Mouse (Mus musculus) kidney, postnatal 0 days (tissue): ENCODE measurements around the gene Was. TPM values are rescaled to one million over a fixed set of nuclear protein-coding genes. Genes with fewer than 3 reads are reported as not detected.
A peak's percentile ranks its signal among the peaks of the same experiment; 100 is the strongest.
"Not testable (repeated sequence)": the region's sequence is repeated elsewhere in the genome, so short reads cannot be mapped to it uniquely, and the experiment has no call there.

Experiments
- ATAC-seq: fragments of 200-750 bp; cut with Nextera tagmentation; replicated peaks from 2 replicates; pipeline ENCODE4 v1.8.0; 2017; ENCODE audit warnings: low read depth, moderate number of reproducible peaks, moderate TSS enrichment, moderate library complexity; ENCODE audit not compliant: low FRiP score
- DNase-seq: peaks from one replicate; pipeline ENCODE4 v3.0.0-alpha.2; 2016; ENCODE audit warnings: low spot score
- H3K27ac ChIP-seq: fragments of 300-500 bp; sonication (generic); 2 replicates; pipeline ENCODE4 v1.5.1; 2014; ENCODE audit warnings: mild to moderate bottlenecking
- H3K27me3 ChIP-seq: fragments of 300-500 bp; sonication (generic); 2 replicates; pipeline ENCODE4 v1.6.1; 2014; ENCODE audit warnings: low read length, mixed read lengths; ENCODE audit not compliant: insufficient read depth
- H3K36me3 ChIP-seq: fragments of 300-500 bp; sonication (generic); 2 replicates; pipeline ENCODE4 v1.6.1; 2014; ENCODE audit warnings: low read length, mixed read lengths; ENCODE audit not compliant: insufficient read depth
- H3K4me1 ChIP-seq: fragments of 300-500 bp; sonication (generic); replicated peaks from 2 replicates; pipeline ENCODE4 v1.6.1; 2014; ENCODE audit warnings: antibody characterized with exemption, low read length, mixed read lengths; ENCODE audit not compliant: insufficient read depth
- H3K4me2 ChIP-seq: fragments of 300-500 bp; sonication (generic); 2 replicates; pipeline ENCODE4 v1.6.1; 2014; ENCODE audit warnings: mild to moderate bottlenecking, low read length, moderate library complexity, mixed read lengths
- H3K4me3 ChIP-seq: fragments of 300-500 bp; sonication (generic); replicated peaks from 2 replicates; pipeline ENCODE4 v1.5.1; 2014; ENCODE audit warnings: low read depth, low read length
- H3K9ac ChIP-seq: fragments of 300-500 bp; sonication (generic); 2 replicates; pipeline ENCODE4 v1.6.1; 2014; ENCODE audit warnings: low read depth, low read length
- H3K9me3 ChIP-seq: fragments of 300-500 bp; sonication (generic); replicated peaks from 2 replicates; pipeline ENCODE4 v1.6.1; 2016; ENCODE audit warnings: low read length, inconsistent platforms, mixed read lengths
- CTCF ChIP-seq: IDR thresholded peaks from 2 replicates; pipeline ENCODE4 v1.5.1; 2016; ENCODE audit warnings: antibody characterized with exemption, low read depth, mild to moderate bottlenecking, moderate library complexity
- WGBS: fragments of 180-500 bp; shearing (Covaris S2); extraction: QIAGEN DNeasy Blood & Tissue Kit; methylation state at CpG from one replicate; pipeline ENCODE4 v1.1.7; 2014; 5-methylcytosine and 5-hydroxymethylcytosine counted together
- polyA plus RNA-seq: library from polyadenylated mRNA; unstranded; fragments of >200 nt; fragmentation: Nextera tagmentation; extraction: Ambion mirVana; gene quantifications from 2 replicates; pipeline ENCODE4 v1.2.1, GENCODE M21; 2015

Gene Was
- polyA plus RNA-seq, 1 experiment from 2014 or later: 0.16 TPM

GRCm38 (mm10) chrX:8096787-8097242 lies 6.5 kb upstream of the Was start:
- no peaks in the 10 kb centered on the region for H3K36me3 ChIP-seq
- H3K27me3 ChIP-seq: no peaks in the 10 kb centered on the region
- peak overlapping the region; percentile 28; the same call in 1 of the 2 replicates for H3K4me2 ChIP-seq
- H3K9me3 ChIP-seq: no peaks in the 10 kb centered on the region
- peak; percentile 96 for ATAC-seq
- H3K27ac ChIP-seq: peak overlapping the region; percentile 75
- 0 out of 2 replicates have a peak overlapping the region, but pooled peaks have one; percentile 23 for H3K9ac ChIP-seq
- H3K4me1 ChIP-seq: no peaks in the 10 kb centered on the region
- WGBS: 28% methylated on average over 19 of the region's 19 CpGs
- peak; percentile 97 for DNase-seq
- TF ChIP-seq CTCF: no peak
- no peak overlapping the region for H3K4me3 ChIP-seq

- H3K27ac ChIP-seq: not testable (repeated sequence)
Observed at GRCm38 (mm10) chrX:8096068-8096786, 5.9 kb upstream of the Was start.

GRCm38 (mm10) chrX:8095546-8095945 lies 5.2 kb upstream of the Was start:
- DNase-seq: no peak
- no peaks in the 10 kb centered on the region for H3K27me3 ChIP-seq
- H3K4me1 ChIP-seq: no peaks in the 10 kb centered on the region
- H3K27ac ChIP-seq: no peak overlapping the region
- H3K36me3 ChIP-seq: no peaks in the 10 kb centered on the region
- H3K9ac ChIP-seq: no peak overlapping the region
- no peak for TF ChIP-seq CTCF
- H3K9me3 ChIP-seq: no peaks in the 10 kb centered on the region
- ATAC-seq: no peak
- peak overlapping the region; percentile 43; the same call in 1 of the 2 replicates for H3K4me2 ChIP-seq
- WGBS: 76% methylated on average over 10 of the region's 10 CpGs
- no peak overlapping the region for H3K4me3 ChIP-seq

More at GRCm38 (mm10) chrX:8096068-8096786, 5.9 kb upstream of the Was start:
- not testable (repeated sequence) for H3K4me3 ChIP-seq, H3K36me3 ChIP-seq, H3K27me3 ChIP-seq, DNase-seq, H3K9me3 ChIP-seq, H3K4me1 ChIP-seq, H3K9ac ChIP-seq
- peak; percentile 95 for ATAC-seq
- H3K4me2 ChIP-seq: peak overlapping the region; percentile 43; the same call in 1 of the 2 replicates
- WGBS: 36% methylated on average over 26 of the region's 48 CpGs

- not testable (repeated sequence) for H3K9me3 ChIP-seq, H3K27me3 ChIP-seq, ATAC-seq, H3K27ac ChIP-seq, H3K9ac ChIP-seq, DNase-seq, H3K4me2 ChIP-seq, H3K4me3 ChIP-seq, H3K4me1 ChIP-seq, H3K36me3 ChIP-seq
- WGBS: 79% methylated on average over 4 of the region's 5 CpGs
Observed at GRCm38 (mm10) chrX:8090954-8091347, 653 bp upstream of the Was start.

GRCm38 (mm10) chrX:8089746-8090145 lies 552 bp downstream of the Was start:
- Histone ChIP-seq H3K27ac (no peak overlapping the region), H3K36me3 (no peaks in the 10 kb centered on the region), H3K4me3 (no peak overlapping the region), H3K4me1 (no peaks in the 10 kb centered on the region), H3K27me3 (no peaks in the 10 kb centered on the region), H3K9me3 (no peaks in the 10 kb centered on the region), H3K9ac (no peak overlapping the region), H3K4me2 (no peak overlapping the region)
- no peak for TF ChIP-seq CTCF
- 62% methylated on average over 3 of the region's 3 CpGs for WGBS
- peak; percentile 85; the same call in 1 of the 2 replicates for ATAC-seq
- no peak for DNase-seq

- no peaks in the 10 kb centered on the region for H3K9me3 ChIP-seq
- H3K4me1 ChIP-seq: no peaks in the 10 kb centered on the region
- H3K9ac ChIP-seq: no peak overlapping the region
- no peak overlapping the region for H3K27ac ChIP-seq
- H3K27me3 ChIP-seq: no peaks in the 10 kb centered on the region
- no peak overlapping the region for H3K4me3 ChIP-seq
- no peak overlapping the region for H3K4me2 ChIP-seq
- DNase-seq (no peak), ATAC-seq (no peak)
- no peaks in the 10 kb centered on the region for H3K36me3 ChIP-seq
- TF ChIP-seq CTCF: no peak
- 83% methylated on average over 8 of the region's 8 CpGs for WGBS
Observed at GRCm38 (mm10) chrX:8085611-8086010, 4.7 kb downstream of the Was start.
